8 mouse cellular contexts compared by ENCODE assay signal in the genomic region with DNA sequence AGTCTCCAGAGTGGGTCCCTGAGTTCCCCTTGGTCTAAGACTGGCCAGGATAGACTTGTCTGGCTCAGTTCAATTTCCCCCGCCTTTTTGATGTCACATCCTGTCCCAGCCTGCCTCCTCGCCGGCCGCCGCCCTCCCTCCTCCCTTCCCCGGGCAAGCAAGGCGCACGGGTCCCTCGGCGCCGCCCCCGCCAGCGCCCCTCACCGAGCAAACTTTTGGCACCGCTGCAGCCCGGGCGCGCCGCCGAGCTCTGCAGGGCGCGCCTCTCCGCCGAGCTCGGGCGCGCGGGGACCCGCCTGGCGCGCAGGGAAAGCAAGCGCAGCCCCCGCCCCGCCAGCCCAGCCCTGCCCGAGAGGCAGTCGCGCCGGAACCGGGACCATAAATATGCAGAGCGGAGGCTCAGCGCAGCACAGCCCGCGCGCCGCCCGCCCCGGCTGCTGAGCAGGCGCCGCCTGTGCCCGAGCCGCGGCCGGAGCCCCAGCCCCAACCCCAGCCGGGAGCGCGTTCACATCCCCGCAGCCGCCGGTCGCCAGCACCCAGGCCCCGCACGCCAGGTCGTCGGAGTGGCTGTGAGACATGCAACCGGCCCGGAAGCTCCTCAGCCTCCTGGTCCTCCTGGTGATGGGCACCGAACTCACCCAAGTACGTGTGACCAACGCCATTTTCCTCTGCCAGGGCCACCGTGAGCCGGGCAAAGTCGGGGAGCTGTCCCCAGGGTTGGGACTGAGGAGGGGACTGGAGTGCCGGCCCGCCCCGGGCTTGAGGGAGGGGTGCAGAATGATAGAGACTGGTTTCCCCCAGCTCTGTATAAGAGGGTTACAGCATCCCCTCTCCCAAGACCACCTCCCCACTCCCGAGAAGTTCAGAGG. TPM values are rescaled to one million over a fixed set of nuclear protein-coding genes. Genes with fewer than 3 reads are reported as not detected.
A peak's percentile ranks its signal among the peaks of the same experiment; 100 is the strongest.
DNase-seq lines count a peak whose midpoint lies in the region; ATAC-seq and TF ChIP-seq lines count a peak whose summit lies in the region.

A gene (plus strand): TSS at position 172 of the 869 bp plus-strand sequence.

- DNase-seq in adrenal gland, adult 18-20 months (ENCODE audit: low spot score in 2 of 2), result peak; percentile 32 to 64
- DNase-seq in cerebellum, postnatal 4 days (ENCODE audit: low spot score in 2 of 2), result peak; percentile 50 to 74
- peak; percentile 40 to 55 for DNase-seq in gastrocnemius, adult 8-10 months (ENCODE audit: low spot score in 2 of 2)
- peak; percentile 84 to 86 for DNase-seq in layer of hippocampus, postnatal 36 days
- DNase-seq in lung, postnatal 0 days (ENCODE audit: low spot score), result peak; percentile 75
- DNase-seq in ovary, postnatal 36 days (ENCODE audit: low spot score), result peak; percentile 57
- DNase-seq in thymus, postnatal 10 days (ENCODE audit: low spot score in 2 of 2), result no peak

- H3K9ac ChIP-seq in hindbrain, embryonic 13.5 days, result peak within 1 kb of the TSS; percentile 94
- H3K9ac ChIP-seq in lung, postnatal 0 days (replicated peaks; ENCODE audit: low read depth), result no peak within 1 kb of the TSS

- no peak for TF ChIP-seq EP300 in lung, postnatal 0 days (IDR thresholded peaks at IDR 0.05)

- WGBS in hindbrain, embryonic 13.5 days, result 1% methylated on average over 72 of the region's 76 CpGs
- under 1% methylated on average over 50 of the region's 76 CpGs for WGBS in lung, postnatal 0 days

- no peak for TF ChIP-seq CTCF in lung, postnatal 0 days (IDR thresholded peaks at IDR 0.05)

- H3K9me3 ChIP-seq in hindbrain, embryonic 13.5 days, result no peaks in the 10 kb centered on the region
- no peaks in the 10 kb centered on the region for H3K9me3 ChIP-seq in lung, postnatal 0 days (ENCODE audit: low read length)

- H3K4me1 ChIP-seq in hindbrain, embryonic 13.5 days (replicated peaks), result peaks cover 63% of the 10 kb centered on the region
- H3K4me1 ChIP-seq in lung, postnatal 0 days (ENCODE audit: insufficient read depth, low read depth, low read length), result no peaks in the 10 kb centered on the region

- peak within 1 kb of the TSS; percentile 80 for H3K4me3 ChIP-seq in hindbrain, embryonic 13.5 days
- H3K4me3 ChIP-seq in lung, postnatal 0 days (ENCODE audit: low read depth, low read length), result peak within 1 kb of the TSS; percentile 47

- H3K27me3 ChIP-seq in hindbrain, embryonic 13.5 days, result no peaks in the 10 kb centered on the region
- peaks cover 17% of the 10 kb centered on the region for H3K27me3 ChIP-seq in lung, postnatal 0 days (replicated peaks; ENCODE audit: insufficient read depth, low read length)

- ATAC-seq in hindbrain, embryonic 13.5 days (ENCODE audit: low FRiP score), result peak; percentile 78
- peak; percentile 73 for ATAC-seq in lung, postnatal 0 days

- peak within 1 kb of the TSS; percentile 75 for H3K4me2 ChIP-seq in hindbrain, embryonic 13.5 days
- H3K4me2 ChIP-seq in lung, postnatal 0 days (replicated peaks; ENCODE audit: low read depth, low read length), result peak within 1 kb of the TSS; percentile 76

- no peaks in the 10 kb centered on the region for H3K36me3 ChIP-seq in hindbrain, embryonic 13.5 days
- H3K36me3 ChIP-seq in lung, postnatal 0 days (ENCODE audit: insufficient read depth, low read length), result no peaks in the 10 kb centered on the region

- peak within 1 kb of the TSS; percentile 94 for H3K27ac ChIP-seq in hindbrain, embryonic 13.5 days
- H3K27ac ChIP-seq in lung, postnatal 0 days (ENCODE audit: low read length), result no peak within 1 kb of the TSS

RNA-seq across cellular contexts. Expression of the gene that starts here (rescaled TPM):
- 10 to 100 TPM; 38.0 to 38.7 TPM for total RNA-seq in adrenal gland, adult 18-20 months (2021)
- total RNA-seq in gastrocnemius, adult 8-10 months (2022), result 1 to 10 TPM; 3.5 to 8.5 (median 5.3) TPM
- 267 and 274 TPM in 2 replicates for polyA plus RNA-seq in hindbrain, embryonic 13.5 days (2015; fragmentation: Nextera tagmentation; extraction: Ambion mirVana)
- 1,000 to 10,000 TPM; 1,684 to 1,758 TPM for total RNA-seq in layer of hippocampus, postnatal 36 days (2021)
- polyA plus RNA-seq in lung, postnatal 0 days (2015; fragmentation: Nextera tagmentation; extraction: Ambion mirVana), result 9.8 and 10.7 TPM in 2 replicates

Comparison
In these comparisons a context has a peak if more than half of its experiments do, and no peak if none do; other contexts are left out.
1. RNA of the gene that starts here (total RNA-seq): 1,684 to 1,758 TPM in layer of hippocampus, postnatal 36 days; 38.0 to 38.7 TPM in adrenal gland, adult 18-20 months and 3.5 to 8.5 TPM in gastrocnemius, adult 8-10 months; every median in the first group is over 10 times any median in the second.
2. RNA of the gene that starts here (polyA plus RNA-seq): 267 to 274 TPM in hindbrain, embryonic 13.5 days; 9.8 to 10.7 TPM in lung, postnatal 0 days; every median in the first group is over 10 times any median in the second.
3. DNase-seq: peak in adrenal gland, adult 18-20 months (2 of 2), cerebellum, postnatal 4 days (2 of 2), gastrocnemius, adult 8-10 months (2 of 2), layer of hippocampus, postnatal 36 days (2 of 2), lung, postnatal 0 days (single experiment) and ovary, postnatal 36 days (single experiment); none in thymus, postnatal 10 days (0 of 2).